Mouse (Mus musculus) intestine, embryonic 16.5 days (tissue): ENCODE measurements around the gene Ide. TPM values are rescaled to one million over a fixed set of nuclear protein-coding genes. Genes with fewer than 3 reads are reported as not detected.

Experiments used
- ATAC-seq: fragments of 200-750 bp; cut with Nextera tagmentation; 2 replicates; pipeline ENCODE4 v1.8.0; 2017; ENCODE audit warnings: moderate TSS enrichment, moderate library complexity
- H3K27ac ChIP-seq: fragments of 300-500 bp; sonication (generic); 2 replicates; pipeline ENCODE4 v1.5.1; 2014; ENCODE audit warnings: mild to moderate bottlenecking, low read length
- H3K27me3 ChIP-seq: fragments of 300-500 bp; sonication (generic); replicated peaks from 2 replicates; pipeline ENCODE4 v1.6.1; 2014; ENCODE audit warnings: low read length, control low read depth, mixed read lengths; ENCODE audit not compliant: control insufficient read depth, insufficient read depth
- H3K36me3 ChIP-seq: fragments of 300-500 bp; sonication (generic); 2 replicates; pipeline ENCODE4 v1.6.1; 2014; ENCODE audit warnings: low read length, control low read depth; ENCODE audit not compliant: control insufficient read depth, insufficient read depth
- H3K4me1 ChIP-seq: fragments of 300-500 bp; sonication (generic); 2 replicates; pipeline ENCODE4 v1.6.1; 2014; ENCODE audit warnings: low read length, control low read depth, mixed read lengths; ENCODE audit not compliant: control insufficient read depth, insufficient read depth
- H3K4me2 ChIP-seq: fragments of 300-500 bp; sonication (generic); 2 replicates; pipeline ENCODE4 v1.6.1; 2014; ENCODE audit warnings: low read depth, low read length, control low read depth
- H3K4me3 ChIP-seq: fragments of 300-500 bp; sonication (generic); 2 replicates; pipeline ENCODE4 v1.5.1; 2014; ENCODE audit warnings: mild to moderate bottlenecking, low read length
- H3K9ac ChIP-seq: fragments of 300-500 bp; sonication (generic); 2 replicates; pipeline ENCODE4 v1.6.1; 2014; ENCODE audit warnings: low read depth, low read length
- H3K9me3 ChIP-seq: fragments of 300-500 bp; sonication (generic); 2 replicates; pipeline ENCODE4 v1.6.1; 2016; ENCODE audit warnings: low read length, control low read depth; ENCODE audit not compliant: control insufficient read depth
- WGBS: fragments of 180-500 bp; shearing (Covaris S2); extraction: QIAGEN DNeasy Blood & Tissue Kit; methylation state at CpG from one replicate; pipeline ENCODE4 v1.1.7; 2014; 5-methylcytosine and 5-hydroxymethylcytosine counted together
- polyA plus RNA-seq: library from polyadenylated mRNA; unstranded; fragments of >200 nt; fragmentation: Nextera tagmentation; extraction: Ambion mirVana; gene quantifications from 2 replicates; pipeline ENCODE4 v1.2.1, GENCODE M21; 2015

Gene Ide
- polyA plus RNA-seq, 1 experiment from 2014 or later = 50.8 TPM

DNA sequence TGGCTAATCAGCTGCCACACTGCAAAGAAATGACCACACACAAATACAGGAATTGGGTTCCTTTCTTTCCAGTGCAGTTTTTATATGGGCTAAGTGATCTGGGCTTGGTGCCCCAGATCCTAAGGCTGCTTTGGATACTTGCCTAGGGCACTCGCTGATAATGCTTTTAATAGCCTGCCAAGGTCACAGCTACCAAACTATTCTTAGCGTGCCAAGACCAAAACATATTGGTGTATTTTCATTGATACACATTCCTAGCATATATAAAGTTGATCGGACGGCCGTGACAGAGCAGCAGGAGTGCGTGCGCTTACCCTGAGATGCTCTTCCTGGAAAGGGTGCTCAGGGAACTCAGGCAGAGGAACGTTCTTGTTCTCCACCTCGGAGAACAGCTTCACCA, 22.6 kb downstream of the Ide start:
- 87% methylated on average over 9 of the region's 9 CpGs for WGBS
- Histone ChIP-seq H3K9me3 (no peaks in the 10 kb centered on the region), H3K4me1 (no peaks in the 10 kb centered on the region), H3K27me3 (no peaks in the 10 kb centered on the region), H3K4me3 (no peak overlapping the region), H3K27ac (no peak overlapping the region), H3K36me3 (no peaks in the 10 kb centered on the region), H3K4me2 (no peak overlapping the region), H3K9ac (no peak overlapping the region)
- no peak for ATAC-seq

DNA sequence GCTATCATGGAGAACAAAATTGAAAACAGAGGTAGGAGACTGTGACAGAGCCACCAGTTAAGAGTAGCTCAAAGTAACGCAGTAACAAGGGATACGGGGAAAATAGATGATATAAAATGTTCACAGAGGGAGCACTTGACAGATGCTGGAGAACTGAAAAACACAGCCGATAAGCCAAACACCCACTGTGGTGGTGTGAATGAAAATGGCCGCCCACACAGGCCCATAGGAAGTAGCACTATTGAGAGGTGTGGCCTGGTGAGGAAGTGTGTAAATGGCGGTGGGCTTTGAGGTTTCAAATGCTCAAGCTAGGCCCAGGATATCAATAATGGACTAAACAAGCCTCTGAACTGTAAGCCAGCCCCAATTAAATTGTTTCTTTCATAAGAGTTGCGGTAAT, 26.2 kb downstream of the Ide start:
- no peak overlapping the region for H3K27ac ChIP-seq
- H3K36me3 ChIP-seq = no peaks in the 10 kb centered on the region
- no peak overlapping the region for H3K4me2 ChIP-seq
- ATAC-seq = no peak
- H3K4me1 ChIP-seq = no peaks in the 10 kb centered on the region
- H3K27me3 ChIP-seq = no peaks in the 10 kb centered on the region
- WGBS = 91% methylated on average over 6 of the region's 6 CpGs
- H3K9ac ChIP-seq = no peak overlapping the region
- no peaks in the 10 kb centered on the region for H3K9me3 ChIP-seq
- no peak overlapping the region for H3K4me3 ChIP-seq

DNA sequence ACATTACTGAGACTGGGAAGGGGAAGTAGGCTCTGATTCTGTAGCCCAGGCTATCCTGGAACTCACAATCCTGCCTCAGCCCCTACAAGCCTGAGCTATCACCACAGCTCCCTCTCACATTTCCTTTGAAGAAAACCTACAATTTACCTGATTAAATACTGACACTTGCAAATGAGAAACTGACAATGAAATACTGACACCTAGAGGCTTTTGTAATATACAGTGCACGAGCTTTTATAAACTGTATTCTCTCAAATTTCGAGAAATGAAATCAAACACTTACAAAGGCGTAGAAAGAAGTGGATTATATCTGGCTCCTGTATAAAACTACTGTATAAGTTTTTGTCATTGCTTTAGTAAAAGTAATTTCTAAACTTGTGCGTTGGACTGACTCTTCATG, 27.5 kb downstream of the Ide start:
- no peak for ATAC-seq
- H3K36me3 ChIP-seq = no peaks in the 10 kb centered on the region

DNA sequence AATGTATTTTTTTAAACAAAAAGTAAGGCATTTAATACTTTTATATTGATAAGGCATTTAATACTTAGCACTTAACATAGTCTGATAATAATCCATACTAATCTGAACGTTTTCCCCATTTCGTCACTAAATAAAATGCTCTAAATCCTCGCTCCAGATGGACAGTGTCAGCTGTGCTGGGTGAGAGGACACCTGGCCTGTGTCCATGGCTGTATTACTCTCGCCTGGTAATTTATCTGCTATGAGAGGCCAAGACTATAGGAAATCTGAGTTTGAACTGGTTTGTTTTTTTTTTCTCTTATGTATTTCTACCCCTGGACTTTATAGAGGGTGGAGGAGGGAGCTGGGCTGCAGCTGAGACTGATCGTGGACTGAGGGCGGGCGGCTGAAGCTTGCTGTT, 28.7 kb downstream of the Ide start:
- H3K36me3 ChIP-seq = no peaks in the 10 kb centered on the region
- no peak overlapping the region for H3K27ac ChIP-seq
- no peaks in the 10 kb centered on the region for H3K9me3 ChIP-seq
- H3K4me3 ChIP-seq = no peak overlapping the region
- H3K9ac ChIP-seq = no peak overlapping the region
- 76% methylated on average over 7 of the region's 7 CpGs for WGBS
- no peaks in the 10 kb centered on the region for H3K27me3 ChIP-seq
- H3K4me1 ChIP-seq = no peaks in the 10 kb centered on the region
- no peak for ATAC-seq
- no peak overlapping the region for H3K4me2 ChIP-seq

More for the DNA sequence above, 27.5 kb downstream of the Ide start:
- WGBS = 82% methylated on average over 4 of the region's 4 CpGs
- Histone ChIP-seq H3K4me2 (no peak overlapping the region), H3K4me3 (no peak overlapping the region), H3K9me3 (no peaks in the 10 kb centered on the region), H3K27ac (no peak overlapping the region), H3K4me1 (no peaks in the 10 kb centered on the region), H3K9ac (no peak overlapping the region), H3K27me3 (no peaks in the 10 kb centered on the region)

DNA sequence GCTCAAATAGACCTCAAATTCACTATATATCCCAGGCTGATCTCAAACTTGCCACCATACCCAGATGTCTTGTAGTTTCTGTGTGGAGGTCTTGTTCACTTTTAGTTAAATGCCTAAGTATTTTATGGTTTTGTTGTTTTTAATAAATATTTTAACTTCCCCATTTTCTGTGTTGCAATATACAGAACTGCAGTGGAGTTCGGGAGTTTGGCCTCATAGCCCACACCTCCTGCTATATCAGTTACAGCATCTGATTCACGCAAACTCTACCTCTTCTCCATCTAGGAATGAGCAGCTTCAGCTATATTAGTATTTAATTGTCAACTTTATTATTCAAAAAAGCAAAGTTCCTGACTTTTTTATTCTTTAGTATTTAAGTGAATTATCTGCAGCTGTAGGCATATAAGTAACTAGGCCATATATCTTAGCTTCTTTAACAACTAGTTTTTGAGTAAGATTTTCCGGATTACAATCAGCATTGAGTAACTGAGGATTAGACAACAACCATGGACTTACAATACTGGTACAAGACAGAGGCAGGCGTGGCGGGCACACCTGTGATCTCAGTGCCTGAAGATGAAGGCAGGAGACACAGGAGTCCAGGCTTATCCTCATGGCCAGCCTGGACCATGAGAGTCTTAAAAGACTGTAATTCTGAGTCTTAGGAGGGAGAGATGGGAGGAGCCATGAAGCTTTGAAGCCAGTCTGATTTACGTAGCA, 29.7 kb downstream of the Ide start:
- no peak for ATAC-seq
- 83% methylated on average over 6 of the region's 6 CpGs for WGBS
- no peak overlapping the region for H3K4me3 ChIP-seq
- no peak overlapping the region for H3K4me2 ChIP-seq
- no peaks in the 10 kb centered on the region for H3K4me1 ChIP-seq
- H3K27me3 ChIP-seq = no peaks in the 10 kb centered on the region
- H3K36me3 ChIP-seq = no peaks in the 10 kb centered on the region
- no peaks in the 10 kb centered on the region for H3K9me3 ChIP-seq
- H3K27ac ChIP-seq = no peak overlapping the region
- no peak overlapping the region for H3K9ac ChIP-seq

DNA sequence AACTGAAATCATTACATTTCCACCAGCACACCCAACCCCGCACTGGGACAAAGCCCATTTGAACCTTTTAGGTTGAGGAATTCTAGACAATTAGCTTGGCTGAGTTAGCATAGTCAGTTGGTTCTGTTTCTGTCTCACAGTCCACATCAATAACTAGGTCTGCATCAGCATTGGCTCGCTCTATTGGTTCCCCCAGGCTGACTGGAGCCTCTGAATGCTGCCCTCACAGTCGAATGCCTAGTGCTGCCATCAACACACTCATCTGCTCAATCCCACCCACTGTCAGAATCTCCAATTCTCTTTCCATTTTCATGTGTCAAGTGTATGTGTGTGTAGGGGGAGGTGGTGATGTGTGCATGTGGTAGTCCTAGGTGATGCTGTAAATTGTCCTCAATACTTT, 31.5 kb downstream of the Ide start:
- WGBS = 91% methylated on average over 3 of the region's 3 CpGs
- no peak overlapping the region for H3K9ac ChIP-seq

DNA sequence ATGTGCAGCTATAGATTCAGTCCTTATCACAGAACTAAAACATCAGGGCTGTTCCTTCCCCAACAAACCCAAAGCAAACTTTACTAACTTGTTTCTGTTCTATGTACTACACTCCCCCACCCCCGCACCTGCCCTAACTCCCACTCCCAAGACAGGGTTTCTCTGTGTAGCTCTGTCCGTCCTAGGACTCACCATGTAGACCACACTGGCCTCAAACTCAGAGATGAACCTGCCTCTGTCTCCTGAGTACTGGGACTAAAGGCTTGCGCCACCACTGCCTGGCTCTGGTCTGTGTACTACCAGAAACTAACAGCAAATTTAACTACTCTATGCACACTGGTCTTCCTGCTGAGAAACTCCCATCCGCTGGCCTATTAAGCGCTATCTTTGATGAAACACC, 32.8 kb downstream of the Ide start:
- Histone ChIP-seq H3K4me2 (no peak overlapping the region), H3K27ac (no peak overlapping the region), H3K4me3 (no peak overlapping the region), H3K4me1 (no peaks in the 10 kb centered on the region), H3K36me3 (no peaks in the 10 kb centered on the region), H3K9ac (no peak overlapping the region), H3K27me3 (no peaks in the 10 kb centered on the region), H3K9me3 (no peaks in the 10 kb centered on the region)
- ATAC-seq = no peak
- 91% methylated on average over 5 of the region's 5 CpGs for WGBS

More for the DNA sequence above, 31.5 kb downstream of the Ide start:
- no peak for ATAC-seq
- Histone ChIP-seq H3K27me3 (no peaks in the 10 kb centered on the region), H3K36me3 (no peaks in the 10 kb centered on the region), H3K4me2 (no peak overlapping the region), H3K4me1 (no peaks in the 10 kb centered on the region), H3K27ac (no peak overlapping the region), H3K4me3 (no peak overlapping the region), H3K9me3 (no peaks in the 10 kb centered on the region)

DNA sequence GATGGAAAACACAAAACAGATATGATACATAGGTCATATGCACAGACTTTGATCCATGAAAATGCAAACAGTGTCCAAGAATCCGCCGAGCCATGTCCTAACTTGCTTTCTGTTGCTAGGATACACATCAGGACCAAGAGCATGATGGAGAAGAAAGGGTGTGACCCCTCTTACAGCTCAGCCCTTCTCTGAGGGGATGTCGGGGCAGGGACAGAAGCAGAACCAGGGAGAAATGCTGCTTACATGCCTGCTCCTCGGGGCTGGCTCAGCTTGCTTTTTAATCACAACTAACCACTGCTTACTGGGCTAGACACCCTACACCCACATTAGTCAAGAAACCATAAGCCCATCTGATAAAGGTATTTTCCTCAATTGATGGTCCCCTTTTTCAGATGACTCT, 33.6 kb downstream of the Ide start:
- Histone ChIP-seq H3K9me3 (no peaks in the 10 kb centered on the region), H3K4me3 (no peak overlapping the region), H3K27me3 (no peaks in the 10 kb centered on the region), H3K36me3 (no peaks in the 10 kb centered on the region), H3K4me1 (no peaks in the 10 kb centered on the region), H3K27ac (no peak overlapping the region), H3K4me2 (no peak overlapping the region), H3K9ac (no peak overlapping the region)
- ATAC-seq = no peak
- WGBS = 44% methylated on average over 4 of the region's 4 CpGs

DNA sequence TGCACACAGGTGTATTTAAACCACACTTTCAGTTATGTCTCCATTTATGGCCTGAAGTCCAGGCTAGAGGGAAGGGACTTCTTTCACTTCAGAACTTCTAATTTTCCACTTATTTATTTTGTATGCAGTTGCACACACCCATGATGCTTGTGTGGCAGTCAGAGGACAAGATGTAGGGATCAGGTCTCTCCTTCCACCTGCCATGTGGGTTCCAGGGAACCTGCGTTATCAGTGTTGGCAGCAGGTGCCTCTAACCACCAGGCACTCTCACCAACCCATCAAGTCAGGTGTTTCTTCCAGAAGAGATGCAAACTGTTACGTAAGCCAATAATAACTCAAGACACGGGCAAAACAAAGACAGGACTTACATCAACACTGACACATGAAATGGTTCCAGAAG, 35.9 kb downstream of the Ide start:
- Histone ChIP-seq H3K4me2 (no peak overlapping the region), H3K9ac (no peak overlapping the region), H3K4me1 (no peaks in the 10 kb centered on the region), H3K27ac (no peak overlapping the region), H3K4me3 (no peak overlapping the region), H3K27me3 (no peaks in the 10 kb centered on the region), H3K9me3 (no peaks in the 10 kb centered on the region), H3K36me3 (no peaks in the 10 kb centered on the region)
- 84% methylated on average over 3 of the region's 3 CpGs for WGBS
- ATAC-seq = no peak

DNA sequence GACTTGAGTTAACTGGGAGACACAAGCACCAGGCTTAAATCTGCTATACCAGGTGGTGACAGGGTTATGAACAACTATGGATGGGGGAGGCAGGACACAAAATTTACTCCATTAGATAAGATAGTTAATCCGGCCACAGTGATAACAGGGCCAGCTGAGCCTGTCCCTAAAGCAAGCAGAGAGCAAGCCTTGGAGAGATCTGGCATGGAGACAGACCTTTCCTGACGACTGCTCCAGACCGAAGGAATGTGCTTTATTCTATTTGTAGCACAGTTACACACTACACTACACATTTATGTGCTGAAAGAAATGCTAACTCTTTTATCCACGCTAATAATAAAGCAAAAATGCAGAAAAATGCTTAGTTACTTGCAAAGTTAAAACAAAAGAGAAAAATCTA, 46.0 kb downstream of the Ide start:
- Histone ChIP-seq H3K4me3 (no peak overlapping the region), H3K36me3 (0 out of 2 replicates have a peak, but pooled peaks cover 3% of the 10 kb centered on the region), H3K4me1 (no peaks in the 10 kb centered on the region), H3K9ac (no peak overlapping the region), H3K9me3 (no peaks in the 10 kb centered on the region), H3K4me2 (no peak overlapping the region), H3K27me3 (no peaks in the 10 kb centered on the region), H3K27ac (no peak overlapping the region)
- WGBS = 59% methylated on average over 4 of the region's 4 CpGs
- ATAC-seq = no peak
